Mouse (Mus musculus) E14TG2a.4 (cell line): ENCODE data around the gene Zbtb2.

ENCODE experiments used
- H3K27me3 ChIP-seq: 2 replicates; pipeline ENCODE4 v1.6.1; 2014; ENCODE audit warnings: low read length, control low read depth; ENCODE audit not compliant: insufficient read depth
- H3K36me3 ChIP-seq: 2 replicates; pipeline ENCODE4 v1.6.1; 2014; ENCODE audit warnings: low read length, control low read depth; ENCODE audit not compliant: insufficient read depth
- H3K4me1 ChIP-seq: replicated peaks from 2 replicates; pipeline ENCODE4 v1.6.1; 2014; ENCODE audit warnings: low read depth, low read length, control low read depth
- H3K4me3 ChIP-seq: replicated peaks from 2 replicates; pipeline ENCODE4 v1.5.1; 2014; ENCODE audit warnings: mild to moderate bottlenecking, low read length
- H3K9me3 ChIP-seq: 2 replicates; pipeline ENCODE4 v1.6.1; 2014; ENCODE audit warnings: low read length, control low read depth
- CTCF ChIP-seq: conservative IDR thresholded peaks from 2 replicates; pipeline ENCODE4 v1.5.1; 2014; ENCODE audit warnings: low read length
- NANOG ChIP-seq: IDR thresholded peaks from 2 replicates; pipeline ENCODE4 v1.6.1; 2014; ENCODE audit warnings: borderline replicate concordance, low read length, mixed read lengths
- POU5F1 ChIP-seq: IDR thresholded peaks from 2 replicates; pipeline ENCODE4 v1.6.1; 2014; ENCODE audit warnings: low read length, borderline replicate concordance

Gene Zbtb2

DNA sequence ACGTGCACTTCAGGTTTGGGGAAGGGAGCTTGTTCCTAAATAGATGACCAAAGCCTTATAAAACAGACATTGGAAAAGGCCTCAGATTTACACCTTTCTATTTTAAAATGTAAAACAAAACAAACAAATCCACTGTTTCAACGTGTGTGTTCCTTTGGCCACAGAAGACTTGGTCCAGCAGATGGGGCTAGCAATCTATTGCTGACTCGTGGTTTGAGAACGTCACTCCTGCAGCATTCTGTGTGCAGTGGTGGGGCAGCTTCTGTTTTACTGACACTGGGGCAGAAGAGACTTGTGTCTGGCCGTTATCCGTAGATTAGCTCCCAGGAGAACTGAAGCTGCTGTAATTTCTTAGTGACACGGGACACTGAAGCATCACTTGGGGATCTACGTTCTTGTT, 37.3 kb upstream of the Zbtb2 start:
- H3K27me3 ChIP-seq, result no peaks in the 10 kb centered on the region
- TF ChIP-seq NANOG, result no peak
- no peak for TF ChIP-seq POU5F1
- no peak for TF ChIP-seq CTCF
- H3K4me3 ChIP-seq, result no peak overlapping the region
- no peaks in the 10 kb centered on the region for H3K9me3 ChIP-seq
- peaks cover 18% of the 10 kb centered on the region for H3K4me1 ChIP-seq
- peaks cover 96% of the 10 kb centered on the region for H3K36me3 ChIP-seq

DNA sequence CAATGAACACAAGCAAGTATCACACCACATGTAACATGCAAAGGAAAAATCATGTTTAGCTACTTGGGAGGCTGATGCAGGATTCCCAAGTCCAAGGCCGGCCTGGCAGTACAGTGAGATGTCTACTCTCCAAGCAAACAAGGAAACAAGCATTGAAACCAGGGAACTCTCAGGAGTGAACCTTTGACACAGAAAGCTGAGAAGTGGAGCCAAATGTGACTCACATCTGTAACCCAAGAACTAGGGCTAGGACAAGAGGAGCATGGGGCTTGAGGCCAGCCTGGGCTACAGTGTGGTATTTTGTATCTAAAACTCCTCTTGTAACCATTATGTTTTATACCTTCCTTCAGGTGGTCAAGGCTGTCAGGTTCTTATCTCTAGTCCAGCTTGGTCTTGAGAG, 19.3 kb upstream of the Zbtb2 start:
- no peaks in the 10 kb centered on the region for H3K9me3 ChIP-seq
- no peaks in the 10 kb centered on the region for H3K27me3 ChIP-seq
- peaks cover 86% of the 10 kb centered on the region for H3K36me3 ChIP-seq
- no peak for TF ChIP-seq POU5F1
- no peak for TF ChIP-seq CTCF
- no peak for TF ChIP-seq NANOG
- no peak overlapping the region for H3K4me3 ChIP-seq
- H3K4me1 ChIP-seq, result peaks cover 11% of the 10 kb centered on the region

DNA sequence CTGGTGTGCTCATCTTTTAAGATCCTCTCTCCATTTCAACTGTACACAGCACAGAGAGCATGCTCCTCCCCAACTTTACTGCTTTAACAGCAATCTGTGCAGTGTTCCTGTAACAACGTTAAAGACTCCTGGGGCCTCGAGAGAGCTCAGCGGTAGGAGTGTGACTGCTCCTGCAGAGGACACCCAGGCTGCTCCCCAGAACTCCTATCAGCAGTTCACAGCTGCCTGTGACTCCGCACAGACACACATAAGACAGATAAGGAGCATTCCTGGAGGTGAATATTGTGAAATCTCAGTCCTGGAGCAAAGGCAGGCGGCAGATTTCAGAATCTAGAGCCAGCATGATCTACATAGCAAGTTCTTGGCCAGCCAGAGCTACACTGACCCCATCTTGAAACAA, 17.6 kb upstream of the Zbtb2 start:
- H3K4me1 ChIP-seq, result peaks cover 11% of the 10 kb centered on the region
- no peaks in the 10 kb centered on the region for H3K27me3 ChIP-seq
- H3K9me3 ChIP-seq, result no peaks in the 10 kb centered on the region
- H3K36me3 ChIP-seq, result peaks cover 77% of the 10 kb centered on the region
- TF ChIP-seq CTCF (no peak), NANOG (no peak), POU5F1 (no peak)
- H3K4me3 ChIP-seq, result no peak overlapping the region

DNA sequence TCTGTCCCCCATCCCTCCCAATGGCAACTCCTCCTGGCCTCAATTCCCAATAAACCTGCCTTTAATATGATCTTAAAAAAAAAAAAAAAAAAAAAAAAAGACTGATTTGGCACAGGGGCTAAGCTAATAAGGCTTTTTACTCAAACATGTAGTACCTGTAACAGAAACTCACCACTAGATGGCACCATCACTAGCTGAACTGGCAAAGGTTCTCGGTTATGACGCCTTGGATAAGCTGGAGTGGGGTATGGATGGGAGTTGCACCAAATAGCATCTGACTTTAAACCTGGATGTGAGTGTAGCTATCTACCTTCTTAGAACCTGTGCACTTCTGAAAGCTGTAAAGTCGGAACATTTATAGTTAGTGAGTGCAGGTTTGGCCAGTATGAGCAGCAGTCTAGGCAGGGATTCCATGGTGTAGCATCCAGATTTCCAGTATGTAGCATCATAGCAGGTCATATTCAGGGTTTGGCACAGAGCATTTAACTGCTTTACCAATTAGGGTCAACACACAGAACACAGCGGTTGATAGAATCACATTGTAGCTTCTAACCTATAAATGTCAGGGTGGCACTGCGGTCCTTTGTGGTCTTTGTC, 17.1 kb upstream of the Zbtb2 start:
- TF ChIP-seq CTCF (peak; percentile 60), POU5F1 (no peak), NANOG (no peak)
- Histone ChIP-seq H3K4me3 (no peak overlapping the region), H3K27me3 (no peaks in the 10 kb centered on the region)

DNA sequence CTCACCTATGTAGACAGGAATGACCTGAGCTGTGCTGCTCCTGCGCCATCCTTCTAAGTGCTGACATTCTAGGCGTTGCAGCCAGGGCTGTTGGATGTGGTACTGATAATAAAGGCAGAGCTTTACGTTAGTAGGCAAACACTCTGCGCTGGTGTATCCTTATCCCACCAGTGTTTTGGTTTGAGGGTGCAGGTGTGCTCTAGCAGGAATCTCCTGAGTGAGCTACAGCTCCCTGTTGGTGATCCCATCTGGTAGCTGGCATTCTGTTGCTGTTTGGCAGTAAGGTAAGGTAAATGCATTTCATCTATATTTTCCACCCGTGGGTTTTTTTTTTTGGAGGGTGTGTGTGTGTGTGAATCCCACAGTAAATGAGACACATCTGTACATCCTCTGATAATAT, 10.2 kb upstream of the Zbtb2 start:
- peaks cover 31% of the 10 kb centered on the region for H3K4me1 ChIP-seq
- no peaks in the 10 kb centered on the region for H3K9me3 ChIP-seq
- TF ChIP-seq CTCF (no peak), POU5F1 (no peak), NANOG (no peak)
- no peak overlapping the region for H3K4me3 ChIP-seq
- H3K36me3 ChIP-seq, result peaks cover 55% of the 10 kb centered on the region
- no peaks in the 10 kb centered on the region for H3K27me3 ChIP-seq

More for the DNA sequence above, 17.1 kb upstream of the Zbtb2 start:
- peaks cover 73% of the 10 kb centered on the region for H3K36me3 ChIP-seq
- H3K4me1 ChIP-seq, result peaks cover 11% of the 10 kb centered on the region
- no peaks in the 10 kb centered on the region for H3K9me3 ChIP-seq

DNA sequence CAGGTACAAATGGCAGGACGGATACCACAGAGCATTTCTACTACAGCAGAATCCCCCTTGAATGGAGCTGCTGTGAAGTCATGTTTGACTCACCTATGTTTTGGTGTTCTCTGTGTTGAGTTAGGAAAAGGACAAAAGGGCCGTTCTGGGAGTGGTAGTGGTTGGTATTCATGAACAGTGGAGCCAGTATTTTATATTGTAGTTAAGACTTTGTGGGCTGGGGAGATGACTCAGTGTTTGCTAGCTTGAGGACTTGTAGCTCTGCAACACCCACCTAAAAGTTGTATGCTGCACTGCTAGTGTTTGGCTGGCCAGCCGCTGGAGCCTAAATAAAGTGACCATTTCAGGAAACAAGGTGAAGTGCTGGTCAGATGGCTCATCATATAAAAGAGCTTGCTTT, 7.4 kb upstream of the Zbtb2 start:
- no peaks in the 10 kb centered on the region for H3K27me3 ChIP-seq
- TF ChIP-seq CTCF (no peak), NANOG (no peak), POU5F1 (no peak)
- peaks cover 58% of the 10 kb centered on the region for H3K4me1 ChIP-seq
- H3K4me3 ChIP-seq, result no peak overlapping the region
- H3K36me3 ChIP-seq, result peaks cover 74% of the 10 kb centered on the region
- H3K9me3 ChIP-seq, result no peaks in the 10 kb centered on the region

DNA sequence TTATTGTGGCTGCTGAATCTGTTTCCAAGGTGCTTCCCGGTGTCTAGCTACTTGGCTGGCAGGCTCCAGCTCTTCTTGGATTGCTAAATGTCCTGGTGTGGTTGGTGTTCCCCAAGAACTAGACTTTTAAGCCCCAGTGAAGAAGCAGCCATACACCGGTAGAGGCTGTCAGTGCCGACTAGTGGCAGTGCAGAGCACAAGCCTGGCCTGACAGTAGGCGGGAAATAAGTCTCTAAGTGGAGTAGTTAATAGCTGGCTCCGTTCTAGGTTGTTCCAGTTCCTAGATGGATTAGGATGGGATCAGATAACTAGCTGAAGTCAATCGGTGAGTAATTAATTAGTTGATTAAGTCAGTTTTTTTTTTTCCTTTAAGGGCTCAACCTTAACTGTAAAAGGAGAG, 3.9 kb upstream of the Zbtb2 start:
- Histone ChIP-seq H3K27me3 (no peaks in the 10 kb centered on the region), H3K9me3 (no peaks in the 10 kb centered on the region), H3K36me3 (peaks cover 80% of the 10 kb centered on the region)

DNA sequence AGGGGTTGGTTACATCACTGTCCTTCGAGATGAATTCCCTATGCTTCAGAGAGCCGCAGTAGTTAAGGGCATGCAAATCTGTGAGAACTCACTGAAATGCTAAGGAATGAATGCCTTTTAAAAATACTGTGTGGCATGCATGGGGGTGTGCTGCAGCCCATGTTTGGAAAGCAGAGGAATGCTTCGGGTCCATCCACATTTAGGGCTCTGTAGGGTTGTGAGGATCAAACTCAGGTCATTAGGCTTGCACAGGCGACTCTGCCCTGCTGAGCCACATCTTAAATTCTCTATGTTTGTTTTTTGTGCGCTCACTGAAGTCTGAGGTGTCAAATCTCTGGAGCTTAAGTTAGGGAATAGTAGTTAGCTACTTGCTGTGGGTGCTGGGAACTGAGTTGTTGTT, 3.2 kb upstream of the Zbtb2 start:
- Histone ChIP-seq H3K36me3 (peaks cover 78% of the 10 kb centered on the region), H3K9me3 (no peaks in the 10 kb centered on the region), H3K4me1 (peaks cover 75% of the 10 kb centered on the region), H3K27me3 (no peaks in the 10 kb centered on the region), H3K4me3 (peak overlapping the region; percentile 8; the same call in 1 of the 2 replicates)
- TF ChIP-seq NANOG (no peak), CTCF (no peak), POU5F1 (no peak)

More for the DNA sequence above, 3.9 kb upstream of the Zbtb2 start:
- H3K4me1 ChIP-seq, result peaks cover 75% of the 10 kb centered on the region
- peak overlapping the region; percentile 8; the same call in 1 of the 2 replicates for H3K4me3 ChIP-seq
- TF ChIP-seq CTCF, result peak; percentile 56
- no peak for TF ChIP-seq NANOG
- no peak for TF ChIP-seq POU5F1

DNA sequence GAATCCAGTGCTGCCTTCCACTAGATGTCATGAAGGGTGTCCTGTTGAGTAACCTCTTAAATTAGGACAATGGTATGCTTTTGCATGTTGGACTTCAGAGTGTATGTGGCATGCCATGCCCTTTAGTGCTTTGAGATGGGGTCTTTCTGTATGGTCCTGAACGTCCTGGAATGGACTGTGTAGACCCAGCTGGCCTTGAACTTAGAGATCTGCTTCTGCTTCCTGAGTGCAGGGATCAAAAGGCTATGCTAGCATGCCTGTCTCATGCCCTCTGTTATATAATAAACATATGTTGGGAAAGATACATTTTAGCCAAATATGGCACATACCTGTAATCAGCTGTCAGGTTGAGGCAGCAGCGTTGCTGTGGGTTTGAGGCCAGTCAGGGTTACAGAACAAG, 2.6 kb upstream of the Zbtb2 start:
- TF ChIP-seq CTCF (no peak), POU5F1 (no peak), NANOG (no peak)
- H3K36me3 ChIP-seq, result peaks cover 73% of the 10 kb centered on the region
- no peaks in the 10 kb centered on the region for H3K9me3 ChIP-seq
- no peaks in the 10 kb centered on the region for H3K27me3 ChIP-seq
- peak overlapping the region; percentile 18; the same call in 1 of the 2 replicates for H3K4me3 ChIP-seq
- peaks cover 74% of the 10 kb centered on the region for H3K4me1 ChIP-seq
